Comparison of ENCODE assay signal across 8 mouse cellular contexts in the genomic region with DNA sequence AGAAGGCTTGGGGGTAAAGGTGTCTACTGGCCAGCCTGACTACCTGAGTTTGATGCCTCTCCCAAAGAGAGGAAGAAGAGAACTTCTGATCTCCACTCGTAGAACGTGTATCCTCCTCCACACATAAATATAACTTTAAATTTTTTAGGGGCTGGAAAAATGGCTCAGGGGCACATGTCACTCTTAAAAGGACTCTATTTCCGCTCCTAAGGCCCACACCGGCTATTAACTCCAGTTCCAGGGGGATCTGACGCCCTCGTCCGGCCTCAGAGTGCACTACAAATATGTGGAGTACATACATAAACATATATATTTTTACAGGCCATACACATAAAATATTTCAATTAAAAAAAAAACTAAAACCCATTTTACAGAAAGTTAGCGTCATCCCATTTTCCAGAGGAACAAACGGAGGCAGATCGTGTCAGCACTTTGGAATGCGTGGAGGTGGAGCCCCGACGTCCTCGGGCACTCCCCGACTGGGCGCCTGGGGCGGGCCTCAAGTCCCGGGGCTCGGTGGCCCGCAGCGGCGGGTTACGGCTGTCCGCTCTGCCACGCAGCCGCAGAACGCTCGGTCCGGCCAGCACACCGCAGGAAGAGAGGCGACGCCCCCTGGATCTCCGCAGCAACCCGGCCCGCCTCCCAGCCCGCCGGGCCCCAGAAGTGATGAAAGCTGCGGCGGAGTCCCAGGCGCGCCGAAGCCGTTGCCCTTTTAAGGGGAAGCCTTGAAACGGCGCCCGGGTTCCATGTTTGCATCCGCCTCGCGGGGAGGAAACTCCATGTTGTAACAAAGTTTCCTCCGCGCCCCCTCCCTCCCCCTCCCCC. TPM values are rescaled to one million over a fixed set of nuclear protein-coding genes. Genes with fewer than 3 reads are reported as not detected.
A peak's percentile ranks its signal among the peaks of the same experiment; 100 is the strongest.
DNase-seq lines count a peak whose midpoint lies in the region; ATAC-seq and TF ChIP-seq lines count a peak whose summit lies in the region.

Ctdsp1 (plus strand) TSS at position 586 of the 825 bp plus-strand sequence.

- H3K4me1 ChIP-seq in CH12.LX (ENCODE audit: control insufficient read depth in 1 of 2, insufficient read depth in 2 of 2) = peaks cover 8 to 65% of the 10 kb centered on the region in 2 experiments; a peak in 3 of 4 replicates
- peaks cover 36% of the 10 kb centered on the region for H3K4me1 ChIP-seq in forebrain, embryonic 13.5 days
- H3K4me1 ChIP-seq in liver, postnatal 0 days (ENCODE audit: insufficient read depth) = peaks cover 49% of the 10 kb centered on the region
- H3K4me1 ChIP-seq in neural tube, embryonic 14.5 days (ENCODE audit: control insufficient read depth, insufficient read depth, low read length) = 0 out of 2 replicates have a peak, but pooled peaks cover 13% of the 10 kb centered on the region

- H3K27ac ChIP-seq in CH12.LX (ENCODE audit: insufficient read depth, low read depth) = peak within 1 kb of the TSS; percentile 91
- peak within 1 kb of the TSS; percentile 85 for H3K27ac ChIP-seq in forebrain, embryonic 13.5 days
- peak within 1 kb of the TSS; percentile 100 for H3K27ac ChIP-seq in liver, postnatal 0 days (ENCODE audit: low read depth)
- H3K27ac ChIP-seq in neural tube, embryonic 14.5 days (ENCODE audit: low read depth, low read length) = peak within 1 kb of the TSS; percentile 80

- in situ Hi-C loops in CH12.LX (cut with MboI; ENCODE audit: low pct_ligation_motif_present, low pct_unique_long_range_greater_than_20kb, low sequenced_read_pairs) = loop anchor here (5.0 to 10.0 kb wide), 2 partner anchors 54 to 79 kb away; no protein-coding TSS in a partner anchor

- H3K9me3 ChIP-seq in CH12.LX (replicated peaks; ENCODE audit: low read length) = no peaks in the 10 kb centered on the region
- no peaks in the 10 kb centered on the region for H3K9me3 ChIP-seq in forebrain, embryonic 13.5 days (replicated peaks)
- no peaks in the 10 kb centered on the region for H3K9me3 ChIP-seq in liver, postnatal 0 days (ENCODE audit: low read length)
- no peaks in the 10 kb centered on the region for H3K9me3 ChIP-seq in neural tube, embryonic 14.5 days (ENCODE audit: control insufficient read depth, low read length)

- dilution Hi-C loops in CH12.LX (cut with MboI; ENCODE audit: extremely low pct_ligation_motif_present, extremely low pct_unique_long_range_greater_than_20kb, low sequenced_read_pairs) = no loop called here

- H3K4me2 ChIP-seq in CH12.LX (ENCODE audit: insufficient read depth, low read depth, poor library complexity, severe bottlenecking) = peak within 1 kb of the TSS; percentile 55
- H3K4me2 ChIP-seq in forebrain, embryonic 13.5 days = peak within 1 kb of the TSS; percentile 95
- peak within 1 kb of the TSS; percentile 93 for H3K4me2 ChIP-seq in liver, postnatal 0 days (ENCODE audit: low read depth, low read length)
- H3K4me2 ChIP-seq in neural tube, embryonic 14.5 days (ENCODE audit: low read depth, low read length) = peak within 1 kb of the TSS; percentile 89

- no peaks in the 10 kb centered on the region for H3K27me3 ChIP-seq in CH12.LX (replicated peaks)
- H3K27me3 ChIP-seq in forebrain, embryonic 13.5 days = peaks cover 15% of the 10 kb centered on the region; the same call in 1 of the 2 replicates
- H3K27me3 ChIP-seq in liver, postnatal 0 days (ENCODE audit: insufficient read depth, low read length) = no peaks in the 10 kb centered on the region
- H3K27me3 ChIP-seq in neural tube, embryonic 14.5 days (ENCODE audit: control insufficient read depth, insufficient read depth, low read length) = no peaks in the 10 kb centered on the region

- H3K36me3 ChIP-seq in CH12.LX (replicated peaks in 1 of 2; ENCODE audit: control insufficient read depth in 1 of 2, insufficient read depth in 1 of 2, low read length in 1 of 2) = peaks cover 19 to 22% of the 10 kb centered on the region in 2 experiments
- H3K36me3 ChIP-seq in forebrain, embryonic 13.5 days (ENCODE audit: poor library complexity, severe bottlenecking) = peaks cover 18% of the 10 kb centered on the region
- H3K36me3 ChIP-seq in liver, postnatal 0 days (replicated peaks; ENCODE audit: insufficient read depth, low read length) = peaks cover 21% of the 10 kb centered on the region
- peaks cover 9% of the 10 kb centered on the region for H3K36me3 ChIP-seq in neural tube, embryonic 14.5 days (ENCODE audit: control insufficient read depth, insufficient read depth, low read length)

- DNase-seq in CH12.LX (ENCODE audit: extremely low read depth) = peak; percentile 91
- peak; percentile 81 for DNase-seq in c-Kit-positive CD71-positive TER-119-positive erythroid progenitor cells, embryonic 14.5 days (ENCODE audit: low spot score)
- peak; percentile 99 for DNase-seq in heart, postnatal 10 days
- no peak for DNase-seq in large intestine, adult 2 months (ENCODE audit: low read depth, low spot score)
- DNase-seq in liver, postnatal 0 days = peak; percentile 96
- DNase-seq in testis, postnatal 10 days (ENCODE audit: low spot score) = peak; percentile 97

- TF ChIP-seq EP300 in CH12.LX (IDR thresholded peaks at IDR 0.05; ENCODE audit: low read length) = no peak
- TF ChIP-seq EP300 in liver, postnatal 0 days (IDR thresholded peaks at IDR 0.05; ENCODE audit: low read depth) = peak; percentile 6; the same call in 1 of the 2 replicates

- intact Hi-C loops in heart, postnatal 10 days (cut with DNase I) = no loop called here

- TF ChIP-seq RAD21 in CH12.LX (IDR thresholded peaks at IDR 0.05; ENCODE audit: low read depth, low read length) = peak; percentile 39

- peak; percentile 79 for ATAC-seq in forebrain, embryonic 13.5 days
- peak; percentile 78 for ATAC-seq in liver, postnatal 0 days
- ATAC-seq in neural tube, embryonic 14.5 days (ENCODE audit: low read depth) = peak; percentile 76

- H3K4me3 ChIP-seq in CH12.LX (replicated peaks in 1 of 3; ENCODE audit: low read depth in 2 of 3, low read length in 2 of 3, poor library complexity in 1 of 3) = peak within 1 kb of the TSS; percentile 65 to 86 (median 73)
- peak within 1 kb of the TSS; percentile 96 for H3K4me3 ChIP-seq in forebrain, embryonic 13.5 days
- peak within 1 kb of the TSS; percentile 97 for H3K4me3 ChIP-seq in liver, postnatal 0 days (ENCODE audit: low read depth, low read length)
- H3K4me3 ChIP-seq in neural tube, embryonic 14.5 days (ENCODE audit: low read depth, low read length) = peak within 1 kb of the TSS; percentile 97

- TF ChIP-seq CTCF in CH12.LX (conservative IDR thresholded peaks at IDR 0.05 in 1 of 2, IDR thresholded peaks at IDR 0.05 in 1 of 2; ENCODE audit: low read depth in 2 of 2, low read length in 2 of 2) = peak; percentile 5 to 60; a peak in 3 of 4 replicates
- peak; percentile 32 for TF ChIP-seq CTCF in liver, postnatal 0 days (IDR thresholded peaks at IDR 0.05; ENCODE audit: low read depth)

- peak; percentile 36 for TF ChIP-seq POLR2A in CH12.LX (IDR thresholded peaks at IDR 0.05; ENCODE audit: low read depth, low read length)

- H3K79me2 ChIP-seq in CH12.LX (replicated peaks; ENCODE audit: control insufficient read depth, extremely low read depth, insufficient read depth, poor library complexity, severe bottlenecking) = peaks cover 21% of the 10 kb centered on the region

- peak within 1 kb of the TSS; percentile 98 for H3K9ac ChIP-seq in CH12.LX (ENCODE audit: insufficient read depth, low read depth)
- peak within 1 kb of the TSS; percentile 86 for H3K9ac ChIP-seq in forebrain, embryonic 13.5 days
- H3K9ac ChIP-seq in liver, postnatal 0 days (replicated peaks) = peak within 1 kb of the TSS; percentile 100
- peak within 1 kb of the TSS; percentile 74 for H3K9ac ChIP-seq in neural tube, embryonic 14.5 days (replicated peaks; ENCODE audit: low read depth, low read length)

- 3% methylated on average over 49 of the region's 51 CpGs for WGBS in forebrain, embryonic 13.5 days
- 3% methylated on average over 51 of the region's 51 CpGs for WGBS in large intestine, adult 2 months
- 3% methylated on average over 48 of the region's 51 CpGs for WGBS in liver, postnatal 0 days (ENCODE audit: insufficient replicate concordance)
- WGBS in neural tube, embryonic 14.5 days = 4% methylated on average over 48 of the region's 51 CpGs

TF ChIP-seq in CH12.LX, 34 proteins besides CTCF, POLR2A, EP300 and RAD21 (continues in another document):
- peak; percentile 85; the same call in 1 of the 2 replicates for TF ChIP-seq CHD1 (IDR thresholded peaks at IDR 0.05; ENCODE audit: low read depth, low read length)
- peak; percentile 63; the same call in 1 of the 2 replicates for TF ChIP-seq MXI1 (IDR thresholded peaks at IDR 0.05; ENCODE audit: low read depth, low read length)
- no peak for TF ChIP-seq JUN (IDR thresholded peaks at IDR 0.05; ENCODE audit: insufficient read depth, low read depth, low read length)
- TF ChIP-seq MEF2A (IDR thresholded peaks at IDR 0.05; ENCODE audit: borderline replicate concordance, low read depth, low read length) = no peak
- peak; percentile 79 for TF ChIP-seq MYC (IDR thresholded peaks at IDR 0.05; ENCODE audit: low read depth, low read length)
- peak; percentile 67 for TF ChIP-seq HCFC1 (IDR thresholded peaks at IDR 0.05; ENCODE audit: low read depth, low read length)
- no peak for TF ChIP-seq MAFK (IDR thresholded peaks at IDR 0.05; ENCODE audit: insufficient replicate concordance, low read length)
- TF ChIP-seq NRF1 (IDR thresholded peaks at IDR 0.05; ENCODE audit: low read depth, low read length) = peak; percentile 85
- no peak for TF ChIP-seq E2F4 (IDR thresholded peaks at IDR 0.05; ENCODE audit: insufficient replicate concordance, low read depth, low read length)
- TF ChIP-seq ELF1 (IDR thresholded peaks at IDR 0.05; ENCODE audit: low read depth, low read length) = peak; percentile 3; the same call in 1 of the 2 replicates
- TF ChIP-seq ZNF384 (IDR thresholded peaks at IDR 0.05; ENCODE audit: low read depth, low read length) = no peak
- TF ChIP-seq SIN3A (IDR thresholded peaks at IDR 0.05; ENCODE audit: low read length) = peak; percentile 95
- TF ChIP-seq KAT2A (IDR thresholded peaks at IDR 0.05; ENCODE audit: insufficient replicate concordance, low read length) = no peak
- no peak for TF ChIP-seq ZKSCAN1 (IDR thresholded peaks at IDR 0.05; ENCODE audit: borderline replicate concordance, low read depth, low read length)
- no peak for TF ChIP-seq GABPA (IDR thresholded peaks at IDR 0.05; ENCODE audit: insufficient replicate concordance, low read depth, low read length)
- TF ChIP-seq UBTF (IDR thresholded peaks at IDR 0.05; ENCODE audit: low read depth, low read length) = peak; percentile 78
- peak; percentile 44 for TF ChIP-seq MAX (IDR thresholded peaks at IDR 0.05; ENCODE audit: low read length)

RNA-seq across cellular contexts. Expression of gene Ctdsp1, which starts in this region (rescaled TPM):
- total RNA-seq in CH12.LX (2012; rRNA removed) (23.4 and 26.0 TPM in 2 replicates), CH12.LX (2014; rRNA removed) (11.8 and 14.4 TPM in 2 replicates)
- 57.5 and 65.8 TPM in 2 replicates for polyA plus RNA-seq in CH12.LX (2012; ENCODE audit: insufficient read length, low read depth)
- 23.6 and 26.6 TPM in 2 replicates for polyA plus RNA-seq in forebrain, embryonic 13.5 days (2015; fragmentation: Nextera tagmentation; extraction: Ambion mirVana)
- 100 to 1,000 TPM; 117 to 122 TPM for total RNA-seq in heart, postnatal 10 days (2021)
- 114 and 132 TPM in 2 replicates for polyA plus RNA-seq in large intestine, adult 2 months (2012; rRNA removed)
- polyA plus RNA-seq in liver, postnatal 0 days (2015; fragmentation: Nextera tagmentation; extraction: Ambion mirVana) = 40.0 and 40.4 TPM in 2 replicates
- 12.5 and 19.0 TPM in 2 replicates for polyA plus RNA-seq in neural tube, embryonic 14.5 days (2014; fragmentation: Nextera tagmentation; extraction: Ambion mirVana)

Comparison
In these comparisons a context has a peak if more than half of its experiments do, and no peak if none do; other contexts are left out.
1. RNA of gene Ctdsp1 (total RNA-seq): 117 to 122 TPM in heart, postnatal 10 days; 11.8 to 26.0 TPM in CH12.LX; every median in the first group is over 4 times any median in the second.
2. Peak in every context shown above with its lines, with median percentiles within 50 percentile points of each other: H3K27ac ChIP-seq, H3K4me2 ChIP-seq, H3K4me3 ChIP-seq, H3K9ac ChIP-seq and ATAC-seq.